Mouse (Mus musculus) olfactory bulb, adult 2 months (tissue): Measurements from ENCODE around the gene Ak9.

ENCODE experiments used
- CTCF ChIP-seq: fragments of 200-500 bp; IDR thresholded peaks from 2 replicates; pipeline ENCODE4 v1.5.1; 2012; ENCODE audit warnings: low read depth, mild to moderate bottlenecking, low read length, moderate library complexity; ENCODE audit not compliant: insufficient read depth
- POLR2A ChIP-seq: fragments of 200-500 bp; IDR thresholded peaks from 2 replicates; pipeline ENCODE4 v1.6.1; 2012; ENCODE audit warnings: mild to moderate bottlenecking, low read depth, low read length, moderate library complexity; ENCODE audit not compliant: insufficient read depth

DNA sequence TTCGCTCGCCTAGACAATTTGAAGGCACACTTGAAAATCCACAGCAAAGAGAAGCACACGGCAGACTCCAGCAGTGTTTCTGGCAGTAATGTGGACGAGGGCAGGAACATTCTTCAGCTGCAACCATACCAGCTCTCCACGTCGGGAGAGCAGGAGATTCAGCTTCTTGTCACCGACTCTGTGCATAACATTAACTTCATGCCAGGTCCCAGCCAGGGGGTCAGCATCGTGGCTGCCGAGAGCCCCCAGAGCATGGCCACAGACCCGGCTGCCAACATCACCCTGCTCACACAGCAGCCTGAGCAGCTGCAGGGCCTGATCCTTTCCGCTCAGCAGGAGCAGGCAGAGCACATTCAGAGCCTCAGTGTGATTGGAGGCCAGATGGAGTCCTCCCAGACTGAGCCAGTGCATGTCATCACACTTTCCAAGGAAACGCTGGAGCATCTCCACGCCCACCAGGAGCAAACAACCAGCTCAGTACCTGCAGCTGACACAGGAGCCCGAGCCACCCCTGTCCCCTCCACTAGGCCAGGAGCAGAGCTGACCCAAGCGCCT, 160.7 kb downstream of the Ak9 start:
- TF ChIP-seq POLR2A = no peak
- no peak for TF ChIP-seq CTCF
